ENCODE assay signal across 8 mouse cellular contexts in genomic region chr19:6076564-6077393, GRCm38 (mm10). TPM values are rescaled to one million over a fixed set of nuclear protein-coding genes. Genes with fewer than 3 reads are reported as not detected.
DNase-seq lines count a peak whose midpoint lies in the region; ATAC-seq and TF ChIP-seq lines count a peak whose summit lies in the region.

Gene Vps51, minus strand, starts transcription at chr19:6077231.

- peak within 1 kb of the TSS; percentile 86 for H3K9ac ChIP-seq in forebrain, embryonic 11.5 days (ENCODE audit: low read length)
- H3K9ac ChIP-seq in heart, embryonic 15.5 days, result peak within 1 kb of the TSS; percentile 85
- H3K9ac ChIP-seq in liver, embryonic 14.5 days (replicated peaks), result peak within 1 kb of the TSS; percentile 55
- peak within 1 kb of the TSS; percentile 67; the same call in 1 of the 2 replicates for H3K9ac ChIP-seq in stomach, embryonic 15.5 days

- H3K4me3 ChIP-seq in E14TG2a.4 (replicated peaks; ENCODE audit: low read length), result peak within 1 kb of the TSS; percentile 89
- H3K4me3 ChIP-seq in forebrain, embryonic 11.5 days (ENCODE audit: low read depth, low read length), result peak within 1 kb of the TSS; percentile 76
- H3K4me3 ChIP-seq in heart, embryonic 15.5 days, result peak within 1 kb of the TSS; percentile 90
- peak within 1 kb of the TSS; percentile 73 to 75 for H3K4me3 ChIP-seq in liver, embryonic 14.5 days (ENCODE audit: insufficient read depth in 1 of 2, low read depth in 2 of 2, low read length in 2 of 2)
- peak within 1 kb of the TSS; percentile 92 for H3K4me3 ChIP-seq in stomach, embryonic 15.5 days (replicated peaks)

- ATAC-seq in forebrain, embryonic 11.5 days (replicated peaks; ENCODE audit: low FRiP score), result peak; percentile 89
- ATAC-seq in heart, embryonic 15.5 days (replicated peaks; ENCODE audit: insufficient number of reproducible peaks, insufficient read depth, low FRiP score, low read depth), result peak; percentile 77
- peak; percentile 85 for ATAC-seq in liver, embryonic 14.5 days (ENCODE audit: insufficient read depth)
- peak; percentile 85 for ATAC-seq in stomach, embryonic 15.5 days (ENCODE audit: insufficient read depth, low FRiP score, low read depth)

- peaks cover 43% of the 10 kb centered on the region for H3K4me1 ChIP-seq in E14TG2a.4 (replicated peaks; ENCODE audit: low read depth, low read length)
- H3K4me1 ChIP-seq in forebrain, embryonic 11.5 days (replicated peaks; ENCODE audit: control insufficient read depth, insufficient read depth, low read length), result peaks cover 5% of the 10 kb centered on the region
- peaks cover 16% of the 10 kb centered on the region for H3K4me1 ChIP-seq in heart, embryonic 15.5 days (replicated peaks)
- H3K4me1 ChIP-seq in liver, embryonic 14.5 days (replicated peaks; ENCODE audit: control insufficient read depth in 2 of 2, insufficient read depth in 2 of 2, low read length in 1 of 2), result peaks cover 0 to 8% of the 10 kb centered on the region in 2 experiments; a peak in 3 of 4 replicates
- H3K4me1 ChIP-seq in stomach, embryonic 15.5 days, result peaks cover 16% of the 10 kb centered on the region; the same call in 1 of the 2 replicates

- no peaks in the 10 kb centered on the region for H3K27me3 ChIP-seq in E14TG2a.4 (ENCODE audit: insufficient read depth, low read length)
- H3K27me3 ChIP-seq in forebrain, embryonic 11.5 days (ENCODE audit: control insufficient read depth, insufficient read depth, low read length), result no peaks in the 10 kb centered on the region
- no peaks in the 10 kb centered on the region for H3K27me3 ChIP-seq in heart, embryonic 15.5 days
- H3K27me3 ChIP-seq in liver, embryonic 14.5 days (ENCODE audit: control insufficient read depth, insufficient read depth, low read length), result no peaks in the 10 kb centered on the region
- H3K27me3 ChIP-seq in stomach, embryonic 15.5 days (replicated peaks), result no peaks in the 10 kb centered on the region

- DNase-seq in c-Kit-positive CD71-positive TER-119-negative erythroid progenitor cells, embryonic 14.5 days (ENCODE audit: low read depth), result peak; percentile 90
- DNase-seq in forebrain, embryonic 11.5 days (ENCODE audit: low spot score), result peak; percentile 88
- peak; percentile 91 to 93 for DNase-seq in kidney, postnatal 25 days
- peak; percentile 81 to 85 (median 85) for DNase-seq in liver, embryonic 14.5 days (ENCODE audit: low read depth in 3 of 3, low spot score in 3 of 3)
- DNase-seq in neural tube, embryonic 10.5 days (ENCODE audit: extremely low spot score, low spot score), result peak; percentile 87

- TF ChIP-seq CTCF in E14TG2a.4 (conservative IDR thresholded peaks at IDR 0.05; ENCODE audit: low read length), result no peak
- no peak for TF ChIP-seq CTCF in liver, embryonic 14.5 days (IDR thresholded peaks at IDR 0.05; ENCODE audit: low read depth)

- H3K27ac ChIP-seq in forebrain, embryonic 11.5 days (ENCODE audit: low read depth, low read length), result peak within 1 kb of the TSS; percentile 69
- peak within 1 kb of the TSS; percentile 88 for H3K27ac ChIP-seq in heart, embryonic 15.5 days
- H3K27ac ChIP-seq in liver, embryonic 14.5 days, result peak within 1 kb of the TSS; percentile 10
- peak within 1 kb of the TSS; percentile 89 for H3K27ac ChIP-seq in stomach, embryonic 15.5 days

- no peak; the same call in 1 of the 2 replicates for TF ChIP-seq EP300 in liver, embryonic 14.5 days (IDR thresholded peaks at IDR 0.05; ENCODE audit: low read depth)

- no peaks in the 10 kb centered on the region for H3K9me3 ChIP-seq in E14TG2a.4 (ENCODE audit: low read length)
- H3K9me3 ChIP-seq in forebrain, embryonic 11.5 days (ENCODE audit: control insufficient read depth, low read length), result no peaks in the 10 kb centered on the region
- H3K9me3 ChIP-seq in heart, embryonic 15.5 days (replicated peaks), result no peaks in the 10 kb centered on the region
- H3K9me3 ChIP-seq in liver, embryonic 14.5 days (ENCODE audit: control insufficient read depth, low read length), result no peaks in the 10 kb centered on the region
- H3K9me3 ChIP-seq in stomach, embryonic 15.5 days, result no peaks in the 10 kb centered on the region

- WGBS in forebrain, embryonic 11.5 days, result under 1% methylated on average over 33 of the region's 33 CpGs
- WGBS in heart, embryonic 15.5 days, result 1% methylated on average over 33 of the region's 33 CpGs
- WGBS in liver, embryonic 14.5 days (ENCODE audit: insufficient replicate concordance), result under 1% methylated on average over 33 of the region's 33 CpGs
- WGBS in stomach, embryonic 15.5 days, result under 1% methylated on average over 33 of the region's 33 CpGs

- peak within 1 kb of the TSS; percentile 90 for H3K4me2 ChIP-seq in forebrain, embryonic 11.5 days (ENCODE audit: low read depth, low read length, severe bottlenecking)
- peak within 1 kb of the TSS; percentile 85 for H3K4me2 ChIP-seq in heart, embryonic 15.5 days
- H3K4me2 ChIP-seq in liver, embryonic 14.5 days (ENCODE audit: low read depth), result peak within 1 kb of the TSS; percentile 79
- H3K4me2 ChIP-seq in stomach, embryonic 15.5 days, result peak within 1 kb of the TSS; percentile 80

- peaks cover 69% of the 10 kb centered on the region for H3K36me3 ChIP-seq in E14TG2a.4 (ENCODE audit: insufficient read depth, low read length)
- H3K36me3 ChIP-seq in forebrain, embryonic 11.5 days (ENCODE audit: control insufficient read depth, insufficient read depth, low read length), result no peaks in the 10 kb centered on the region; the same call in 1 of the 2 replicates
- peaks cover 37% of the 10 kb centered on the region for H3K36me3 ChIP-seq in heart, embryonic 15.5 days
- H3K36me3 ChIP-seq in liver, embryonic 14.5 days (replicated peaks; ENCODE audit: control insufficient read depth, insufficient read depth, low read depth), result no peaks in the 10 kb centered on the region; the same call in none of the 2 replicates
- peaks cover 14% of the 10 kb centered on the region for H3K36me3 ChIP-seq in stomach, embryonic 15.5 days

RNA-seq across cellular contexts. Expression of gene Vps51, which starts in this region (rescaled TPM):
- polyA plus RNA-seq in forebrain, embryonic 11.5 days (2014; fragmentation: Nextera tagmentation; extraction: Ambion mirVana), result 60.3 and 61.8 TPM in 2 replicates
- polyA plus RNA-seq in heart, embryonic 15.5 days (2015; fragmentation: Nextera tagmentation; extraction: Ambion mirVana), result 35.6 and 51.9 TPM in 2 replicates
- polyA plus RNA-seq in liver, embryonic 14.5 days (2012; rRNA removed), result 20.7 and 21.9 TPM in 2 replicates
- 19.9 and 23.3 TPM in 2 replicates for polyA plus RNA-seq in liver, embryonic 14.5 days (2014; fragmentation: Nextera tagmentation; extraction: Ambion mirVana)
- polyA plus RNA-seq in stomach, embryonic 15.5 days (2015; fragmentation: Nextera tagmentation; extraction: Ambion mirVana), result 69.1 and 70.0 TPM in 2 replicates

Comparison
In these comparisons a context has a peak if more than half of its experiments do, and no peak if none do; other contexts are left out.
1. Peak in every context shown above with its lines: DNase-seq, ATAC-seq, H3K4me3 ChIP-seq and H3K27ac ChIP-seq.
2. H3K27ac ChIP-seq: peak in every context shown above with its lines; median percentile 89 in stomach, embryonic 15.5 days; 88 in heart, embryonic 15.5 days; 69 in forebrain, embryonic 11.5 days; 10 in liver, embryonic 14.5 days.